Mouse (Mus musculus) kidney, adult 2 months (tissue): ENCODE data around the gene Srpx2.

Experiments
- CTCF ChIP-seq: fragments of 200-500 bp; conservative IDR thresholded peaks from 2 replicates; pipeline ENCODE4 v1.5.1; 2011; ENCODE audit warnings: low read depth, mild to moderate bottlenecking, control low read depth, low read length, moderate library complexity, mixed read lengths; ENCODE audit not compliant: insufficient read depth, insufficient read length
- POLR2A ChIP-seq: fragments of 200-500 bp; IDR thresholded peaks from one replicate; pipeline ENCODE4 v1.6.1; 2011; ENCODE audit warnings: low read depth, low read length, control low read depth

DNA sequence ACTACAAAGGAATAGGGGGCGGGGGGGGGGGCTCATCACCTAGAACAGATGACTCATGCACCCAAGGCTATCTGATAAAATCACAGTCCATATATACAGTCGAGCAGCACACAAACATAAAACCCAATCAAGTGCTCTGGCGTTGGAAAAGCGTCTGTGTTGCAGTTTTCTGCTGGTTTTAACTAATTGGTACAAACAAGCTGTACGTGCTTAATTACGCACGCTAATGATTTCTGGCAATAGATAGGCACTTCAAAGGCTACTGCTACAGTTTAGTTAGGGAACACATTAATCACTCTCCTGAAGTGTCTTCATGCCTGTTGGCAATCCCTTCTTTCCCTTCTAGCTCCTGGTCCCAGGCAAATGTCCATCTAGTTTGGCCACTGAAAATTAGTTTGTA is 46.4 kb downstream of the Srpx2 start:
- no peak for TF ChIP-seq POLR2A
- no peak for TF ChIP-seq CTCF
